Mouse (Mus musculus) intestine, embryonic 16.5 days (tissue): Measurements from ENCODE around the gene Ankrd63. TPM values are rescaled to one million over a fixed set of nuclear protein-coding genes. Genes with fewer than 3 reads are reported as not detected.
"Not testable (repeated sequence)": the region's sequence is repeated elsewhere in the genome, so short reads cannot be mapped to it uniquely, and the experiment has no call there.

ENCODE experiments used
- ATAC-seq: fragments of 200-750 bp; cut with Nextera tagmentation; 2 replicates; pipeline ENCODE4 v1.8.0; 2017; ENCODE audit warnings: moderate TSS enrichment, moderate library complexity
- H3K27ac ChIP-seq: fragments of 300-500 bp; sonication (generic); 2 replicates; pipeline ENCODE4 v1.5.1; 2014; ENCODE audit warnings: mild to moderate bottlenecking, low read length
- H3K27me3 ChIP-seq: fragments of 300-500 bp; sonication (generic); replicated peaks from 2 replicates; pipeline ENCODE4 v1.6.1; 2014; ENCODE audit warnings: low read length, control low read depth, mixed read lengths; ENCODE audit not compliant: control insufficient read depth, insufficient read depth
- H3K36me3 ChIP-seq: fragments of 300-500 bp; sonication (generic); 2 replicates; pipeline ENCODE4 v1.6.1; 2014; ENCODE audit warnings: low read length, control low read depth; ENCODE audit not compliant: control insufficient read depth, insufficient read depth
- H3K4me1 ChIP-seq: fragments of 300-500 bp; sonication (generic); 2 replicates; pipeline ENCODE4 v1.6.1; 2014; ENCODE audit warnings: low read length, control low read depth, mixed read lengths; ENCODE audit not compliant: control insufficient read depth, insufficient read depth
- H3K4me2 ChIP-seq: fragments of 300-500 bp; sonication (generic); 2 replicates; pipeline ENCODE4 v1.6.1; 2014; ENCODE audit warnings: low read depth, low read length, control low read depth
- H3K4me3 ChIP-seq: fragments of 300-500 bp; sonication (generic); 2 replicates; pipeline ENCODE4 v1.5.1; 2014; ENCODE audit warnings: mild to moderate bottlenecking, low read length
- H3K9ac ChIP-seq: fragments of 300-500 bp; sonication (generic); 2 replicates; pipeline ENCODE4 v1.6.1; 2014; ENCODE audit warnings: low read depth, low read length
- H3K9me3 ChIP-seq: fragments of 300-500 bp; sonication (generic); 2 replicates; pipeline ENCODE4 v1.6.1; 2016; ENCODE audit warnings: low read length, control low read depth; ENCODE audit not compliant: control insufficient read depth
- WGBS: fragments of 180-500 bp; shearing (Covaris S2); extraction: QIAGEN DNeasy Blood & Tissue Kit; methylation state at CpG from one replicate; pipeline ENCODE4 v1.1.7; 2014; 5-methylcytosine and 5-hydroxymethylcytosine counted together
- polyA plus RNA-seq: library from polyadenylated mRNA; unstranded; fragments of >200 nt; fragmentation: Nextera tagmentation; extraction: Ambion mirVana; gene quantifications from 2 replicates; pipeline ENCODE4 v1.2.1, GENCODE M21; 2015

The Ankrd63 gene
- polyA plus RNA-seq, 1 experiment from 2014 or later = 0.15 TPM

DNA sequence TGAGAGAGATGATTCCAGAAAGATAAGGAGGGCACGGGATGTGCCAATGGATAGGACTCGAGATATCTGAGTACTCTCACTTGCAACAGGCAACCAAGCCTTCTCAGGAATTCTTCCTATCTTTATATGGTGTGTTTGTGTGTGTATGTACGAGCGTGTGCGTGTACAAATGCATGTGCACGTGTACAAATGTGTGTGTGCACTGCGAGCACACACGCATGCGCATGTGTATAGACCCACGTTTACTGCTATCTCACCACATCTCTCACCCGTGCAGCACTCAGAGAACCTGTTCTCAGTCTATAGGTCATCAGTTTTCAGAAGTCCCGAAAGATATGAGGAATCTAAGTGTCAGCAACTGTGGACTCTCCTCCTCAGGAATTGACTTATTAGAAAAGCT, 44.3 kb downstream of the Ankrd63 start:
- Histone ChIP-seq H3K4me3 (0 out of 2 replicates have a peak overlapping the region, but pooled peaks have one; percentile 50), H3K9ac (0 out of 2 replicates have a peak overlapping the region, but pooled peaks have one; percentile 14), H3K4me2 (peak overlapping the region; percentile 70), H3K36me3 (no peaks in the 10 kb centered on the region), H3K4me1 (peaks cover 57% of the 10 kb centered on the region), H3K9me3 (no peaks in the 10 kb centered on the region), H3K27ac (peak overlapping the region; percentile 65), H3K27me3 (no peaks in the 10 kb centered on the region)
- 73% methylated on average over 12 of the region's 12 CpGs for WGBS
- no peak for ATAC-seq

GRCm38 (mm10) chr2:118659077-118659476, 44.7 kb downstream of the Ankrd63 start:
- Histone ChIP-seq H3K27me3 (no peaks in the 10 kb centered on the region), H3K4me3 (no peak overlapping the region), H3K36me3 (no peaks in the 10 kb centered on the region), H3K27ac (peak overlapping the region; percentile 65), H3K4me2 (no peak overlapping the region), H3K4me1 (peaks cover 56% of the 10 kb centered on the region), H3K9ac (no peak overlapping the region), H3K9me3 (no peaks in the 10 kb centered on the region)
- peak; percentile 19 for ATAC-seq
- 57% methylated on average over 1 of the region's 1 CpGs for WGBS

DNA sequence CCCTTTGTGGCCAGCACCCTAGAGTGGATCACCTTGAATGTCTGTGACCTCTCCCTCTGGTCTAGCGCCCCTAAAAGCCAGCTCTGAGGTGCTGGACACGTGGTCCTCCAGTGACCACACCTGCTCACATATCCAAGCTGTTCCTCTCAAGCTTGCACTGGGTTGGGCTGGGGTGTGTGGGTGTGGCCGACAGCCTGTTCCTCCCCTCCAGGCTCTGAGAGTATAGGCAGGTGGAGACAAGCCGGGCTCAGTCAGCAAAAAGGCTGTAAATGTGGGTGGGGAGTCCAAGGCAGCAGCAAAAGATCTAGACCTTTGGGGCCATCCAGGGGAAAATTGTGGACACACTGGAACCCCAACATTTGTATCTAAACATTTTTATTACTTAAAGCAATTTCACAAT, 45.3 kb downstream of the Ankrd63 start:
- Histone ChIP-seq H3K9me3 (no peaks in the 10 kb centered on the region), H3K4me1 (peaks cover 51% of the 10 kb centered on the region), H3K27me3 (no peaks in the 10 kb centered on the region), H3K9ac (no peak overlapping the region), H3K4me3 (no peak overlapping the region), H3K36me3 (no peaks in the 10 kb centered on the region), H3K27ac (no peak overlapping the region; the same call in 1 of the 2 replicates), H3K4me2 (no peak overlapping the region)
- WGBS = 21% methylated on average over 4 of the region's 4 CpGs
- ATAC-seq = peak; percentile 83

- H3K4me1 ChIP-seq = peaks cover 41% of the 10 kb centered on the region
- no peaks in the 10 kb centered on the region for H3K9me3 ChIP-seq
- no peaks in the 10 kb centered on the region for H3K36me3 ChIP-seq
- no peak overlapping the region for H3K4me3 ChIP-seq
- H3K27me3 ChIP-seq = no peaks in the 10 kb centered on the region
- peak overlapping the region; percentile 92 for H3K27ac ChIP-seq
- 23% methylated on average over 3 of the region's 3 CpGs for WGBS
- peak overlapping the region; percentile 24; the same call in 1 of the 2 replicates for H3K9ac ChIP-seq
- ATAC-seq = peak; percentile 83
- H3K4me2 ChIP-seq = 0 out of 2 replicates have a peak overlapping the region, but pooled peaks have one; percentile 6
These were observed 47.0 kb downstream of the Ankrd63 start for GRCm38 (mm10) chr2:118656688-118657281.

DNA sequence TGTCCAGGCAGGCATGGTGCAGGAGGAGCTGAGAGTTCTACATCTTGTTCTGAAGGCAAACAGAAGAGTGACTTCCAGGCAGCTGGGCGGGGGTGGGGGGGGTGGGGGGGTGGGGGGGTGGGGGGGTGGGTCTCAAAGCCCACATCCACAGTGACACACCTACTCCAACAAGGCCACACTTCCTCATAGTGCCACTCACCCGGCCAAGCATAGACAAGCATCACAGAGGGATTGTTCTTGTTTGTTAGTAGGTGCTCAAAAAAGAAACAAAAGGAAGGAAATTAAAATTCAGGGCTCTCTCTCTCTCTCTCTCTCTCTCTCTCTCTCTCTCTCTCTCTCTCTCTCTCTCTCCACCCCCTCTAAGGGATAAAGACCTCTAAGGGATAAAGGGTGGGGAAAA, 53.1 kb downstream of the Ankrd63 start:
- H3K4me2 ChIP-seq, H3K9ac ChIP-seq, H3K4me3 ChIP-seq, H3K36me3 ChIP-seq, H3K27me3 ChIP-seq, H3K4me1 ChIP-seq, H3K27ac ChIP-seq, ATAC-seq, H3K9me3 ChIP-seq: not testable (repeated sequence)
- WGBS = 47% methylated on average over 1 of the region's 2 CpGs

Other genes starting within 250 kb of the Ankrd63 start
- 191 and 204 TPM in 2 replicates for gene Srp14, start 224.3 kb downstream of the Ankrd63 start, polyA plus RNA-seq
- 2.3 and 2.4 TPM in 2 replicates for gene Bmf, start 154.3 kb downstream of the Ankrd63 start, polyA plus RNA-seq
- 58.4 and 63.6 TPM in 2 replicates for gene Bub1b, start 105.8 kb downstream of the Ankrd63 start, polyA plus RNA-seq
- 1.8 and 2.0 TPM in 2 replicates for gene Pak6, start 40.7 kb downstream of the Ankrd63 start, polyA plus RNA-seq
- 0.99 and 1.3 TPM in 2 replicates for gene Plcb2, start 24.5 kb upstream of the Ankrd63 start, polyA plus RNA-seq
- 21.9 and 24.1 TPM in 2 replicates for gene Inafm2, start 41.8 kb upstream of the Ankrd63 start, polyA plus RNA-seq
- gene Ccdc9b, start 58.7 kb upstream of the Ankrd63 start, polyA plus RNA-seq = 0.93 and 1.2 TPM in 2 replicates
- gene Phgr1, start 68.8 kb upstream of the Ankrd63 start, polyA plus RNA-seq = 66.6 and 66.9 TPM in 2 replicates
- gene Disp2, start 75.8 kb upstream of the Ankrd63 start, polyA plus RNA-seq = 2.2 and 2.3 TPM in 2 replicates
- 78.5 and 85.7 TPM in 2 replicates for gene Knstrn, start 110.0 kb upstream of the Ankrd63 start, polyA plus RNA-seq
- gene Ivd, start 158.0 kb upstream of the Ankrd63 start, polyA plus RNA-seq = 41.9 and 51.3 TPM in 2 replicates
- gene Bahd1, start 196.4 kb upstream of the Ankrd63 start, polyA plus RNA-seq = 3.6 and 4.9 TPM in 2 replicates
- 16.1 and 16.6 TPM in 2 replicates for gene Chst14, start 222.5 kb upstream of the Ankrd63 start, polyA plus RNA-seq